Mouse (Mus musculus) gastrocnemius, adult 2 months (tissue): ENCODE measurements around the gene Hprt. TPM values are rescaled to one million over a fixed set of nuclear protein-coding genes. Genes with fewer than 3 reads are reported as not detected.
A peak's percentile ranks its signal among the peaks of the same experiment; 100 is the strongest.
"Not testable (repeated sequence)": the region's sequence is repeated elsewhere in the genome, so short reads cannot be mapped to it uniquely, and the experiment has no call there.

Experiments
- DNase-seq: peaks from one replicate; pipeline ENCODE4 v3.0.0; 2022
- H3K27ac ChIP-seq: fragments of 200-600 bp; 2 replicates; pipeline ENCODE4 v1.8.1; 2022; ENCODE audit warnings: mild to moderate bottlenecking
- H3K4me3 ChIP-seq: fragments of 200-600 bp; 2 replicates; pipeline ENCODE4 v1.8.1; 2022; ENCODE audit warnings: mild to moderate bottlenecking, moderate library complexity
- CTCF ChIP-seq: fragments of 200-600 bp; IDR thresholded peaks from 2 replicates; pipeline ENCODE4 v1.8.1; 2022; ENCODE audit warnings: antibody characterized with exemption, mild to moderate bottlenecking, moderate library complexity
- intact Hi-C: fragments of 180-260 bp; cut with DNase I; formaldehyde crosslinking; loops from one replicate; pipeline ENCODE4 v1.15.1; 2025
- long read RNA-seq, 2 experiments: library from polyadenylated mRNA; stranded (forward); transcript quantifications; one replicate each; pipeline ENCODE4 v2.0.0; 2021
- total RNA-seq, 2 experiments: library from RNA; stranded (reverse); gene quantifications; 2 replicates each; pipeline ENCODE4 v1.2.3; 2021

Gene Hprt
- total RNA-seq = 10 to 100 TPM; 21.9 to 23.2 TPM
- long read RNA-seq, experiment 1, partial matches to known transcripts = 0 of 3 reads
- long read RNA-seq, experiment 1, other reads (novel, unspliced or antisense) = 2 of 3 reads
- long read RNA-seq, experiment 2, partial matches to known transcripts = 0 of 2 reads
- long read RNA-seq, experiment 2, other reads (novel, unspliced or antisense) = 1 of 2 reads

- peak within 1 kb of the TSS; percentile 85 for H3K4me3 ChIP-seq
- TF ChIP-seq CTCF = no peak
Observed at GRCm38 (mm10) chrX:52987905-52988783, at the start of gene Hprt. Gene Hprt, plus strand, starts transcription at chrX:52988137.

GRCm38 (mm10) chrX:52945509-52945908 is 42.4 kb upstream of the Hprt start:
- no peak for TF ChIP-seq CTCF
- Histone ChIP-seq H3K4me3 (no peak overlapping the region), H3K27ac (no peak overlapping the region)
- DNase-seq = no peak
- intact Hi-C loops = no loop called here

More at GRCm38 (mm10) chrX:52987905-52988783, at the start of gene Hprt:
- intact Hi-C loops = no loop called here
- DNase-seq = peak; percentile 91
- H3K27ac ChIP-seq = peak within 1 kb of the TSS; percentile 92

DNA sequence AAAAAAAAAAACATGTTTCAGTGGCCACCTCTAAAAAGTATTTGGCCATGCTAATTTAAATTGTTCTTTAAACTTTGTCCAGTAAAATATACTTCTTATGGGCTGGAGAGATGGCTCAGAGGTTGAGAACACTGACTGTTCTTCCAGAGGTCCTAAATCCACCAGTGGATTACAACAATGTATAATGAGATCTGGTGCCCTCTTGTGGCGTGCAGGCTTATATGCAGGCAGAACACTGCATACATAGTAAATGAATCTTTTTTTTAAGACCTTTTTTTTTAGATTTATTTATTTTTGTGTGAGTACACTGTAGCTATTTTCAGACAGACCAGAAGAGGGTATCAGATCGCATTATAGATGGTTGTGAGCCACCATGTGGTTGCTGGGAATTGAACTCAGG is 38.2 kb upstream of the Hprt start:
- Histone ChIP-seq H3K4me3 (no peak overlapping the region), H3K27ac (no peak overlapping the region)
- intact Hi-C loops = no loop called here
- DNase-seq = peak; percentile 15
- TF ChIP-seq CTCF = peak; percentile 66

DNA sequence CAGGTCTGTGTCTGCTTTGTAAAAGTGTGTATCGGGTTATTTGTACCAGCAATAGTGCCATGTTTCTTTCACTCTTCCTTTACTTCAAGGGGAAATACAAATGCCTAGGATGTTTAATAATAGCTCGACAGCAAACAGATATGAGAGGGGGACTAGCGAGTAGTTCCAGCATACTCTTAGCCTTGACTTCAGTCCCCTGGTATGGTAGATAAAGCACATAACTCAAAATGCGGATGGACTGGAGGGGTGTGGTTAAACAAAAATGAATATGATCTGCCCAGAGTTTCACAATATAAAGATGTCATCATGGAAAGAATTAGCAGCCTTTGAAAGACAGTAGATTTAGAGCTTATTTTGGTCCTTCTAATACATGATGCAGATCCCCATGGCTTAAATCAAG is 31.0 kb upstream of the Hprt start:
- Histone ChIP-seq H3K4me3 (no peak overlapping the region), H3K27ac (no peak overlapping the region)
- TF ChIP-seq CTCF = no peak
- no peak for DNase-seq
- intact Hi-C loops = no loop called here

GRCm38 (mm10) chrX:52961559-52962110 is 26.3 kb upstream of the Hprt start:
- H3K4me3 ChIP-seq = no peak overlapping the region
- no peak for TF ChIP-seq CTCF
- intact Hi-C loops = no loop called here
- no peak overlapping the region for H3K27ac ChIP-seq
- DNase-seq = no peak

- no peak for DNase-seq
- H3K27ac ChIP-seq = no peak overlapping the region
Observed at GRCm38 (mm10) chrX:52965149-52965548, 22.8 kb upstream of the Hprt start.

GRCm38 (mm10) chrX:52971211-52972006 is 16.5 kb upstream of the Hprt start:
- intact Hi-C loops = no loop called here
- Histone ChIP-seq H3K27ac (no peak overlapping the region), H3K4me3 (no peak overlapping the region)
- no peak for TF ChIP-seq CTCF
- peak; percentile 16 for DNase-seq

More at GRCm38 (mm10) chrX:52965149-52965548, 22.8 kb upstream of the Hprt start:
- intact Hi-C loops = no loop called here
- TF ChIP-seq CTCF = no peak
- H3K4me3 ChIP-seq = no peak overlapping the region

GRCm38 (mm10) chrX:52972129-52972528 is 15.8 kb upstream of the Hprt start:
- no peak overlapping the region for H3K27ac ChIP-seq
- no peak for TF ChIP-seq CTCF

DNA sequence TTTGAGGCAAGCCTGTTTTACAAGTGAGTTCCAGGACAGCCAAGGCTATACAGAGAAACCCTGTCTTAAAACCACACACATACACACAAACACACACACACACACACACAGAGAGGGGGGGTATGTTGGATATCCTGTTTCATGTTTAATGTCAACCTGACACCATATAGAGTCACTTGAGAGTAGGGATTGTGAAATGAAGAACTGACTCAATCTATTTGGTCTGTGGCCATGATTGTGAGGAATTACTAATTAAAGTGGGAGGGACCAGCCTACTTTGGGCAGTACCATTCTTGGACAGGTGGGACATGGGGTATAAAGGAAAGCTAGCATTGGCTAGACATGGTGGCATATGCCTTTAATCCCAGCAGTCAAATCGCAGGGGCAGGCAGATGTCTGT is 15.3 kb upstream of the Hprt start:
- DNase-seq = no peak
- H3K4me3 ChIP-seq = no peak overlapping the region
- no peak for TF ChIP-seq CTCF
- no peak overlapping the region for H3K27ac ChIP-seq
- intact Hi-C loops = no loop called here

More at GRCm38 (mm10) chrX:52972129-52972528, 15.8 kb upstream of the Hprt start:
- intact Hi-C loops = no loop called here
- DNase-seq = no peak
- H3K4me3 ChIP-seq = no peak overlapping the region

DNA sequence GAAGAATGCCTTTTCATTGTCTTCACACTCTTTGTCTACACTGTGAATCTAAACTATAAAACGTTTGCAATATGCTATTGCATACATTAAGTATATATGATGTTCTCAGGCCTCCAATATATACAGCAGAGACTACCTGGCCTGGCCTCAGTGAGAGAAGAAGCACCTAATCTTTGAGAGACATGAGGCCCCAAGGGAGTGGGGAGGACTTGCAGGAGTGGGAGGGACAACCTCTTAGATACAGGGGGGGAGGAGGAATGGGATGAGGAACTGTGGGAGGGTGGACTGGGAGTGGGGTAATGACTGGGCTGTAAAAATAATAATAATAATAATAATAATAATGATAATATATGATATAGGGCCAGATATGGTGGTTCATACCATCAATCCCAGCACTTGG is 9.4 kb upstream of the Hprt start:
- TF ChIP-seq CTCF = no peak
- DNase-seq = no peak
- Histone ChIP-seq H3K4me3 (no peak overlapping the region), H3K27ac (no peak overlapping the region)
- intact Hi-C loops = no loop called here

DNA sequence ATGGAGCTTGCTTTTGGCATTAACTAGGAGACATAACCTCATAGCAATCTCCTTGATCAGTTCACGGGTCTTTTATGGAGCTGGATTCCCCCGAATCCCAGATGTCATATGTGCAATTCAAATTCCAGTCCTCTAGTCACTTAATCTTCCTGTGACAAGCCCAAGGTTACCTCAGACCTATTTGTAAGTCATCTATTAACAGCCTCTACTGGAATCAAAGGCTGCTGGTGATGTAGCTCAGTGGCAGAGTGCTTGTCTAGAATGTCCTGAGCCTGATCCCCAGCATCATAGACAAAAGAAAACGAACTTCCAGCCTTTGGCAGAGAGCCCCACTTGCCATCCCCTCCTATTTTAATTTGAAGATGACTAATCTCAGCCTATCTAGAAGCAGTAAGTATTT is 6.6 kb upstream of the Hprt start:
- intact Hi-C loops = no loop called here

GRCm38 (mm10) chrX:52994726-52995125 is 6.8 kb downstream of the Hprt start:
- H3K27ac ChIP-seq, H3K4me3 ChIP-seq, DNase-seq, intact Hi-C loops: not testable (repeated sequence)

More for the DNA sequence above, 6.6 kb upstream of the Hprt start:
- no peak overlapping the region for H3K27ac ChIP-seq
- no peak for DNase-seq
- H3K4me3 ChIP-seq = no peak overlapping the region
- no peak for TF ChIP-seq CTCF
